Mouse (Mus musculus) megakaryocyte-erythroid progenitor cell, adult 5-6 weeks (primary cell): ENCODE data around the gene Syt14. TPM values are rescaled to one million over a fixed set of nuclear protein-coding genes. Genes with fewer than 3 reads are reported as not detected.
A peak's percentile ranks its signal among the peaks of the same experiment; 100 is the strongest.

ENCODE experiments used
- ATAC-seq: replicated peaks from 2 replicates; pipeline ENCODE4 v1.8.0; 2016; ENCODE audit warnings: mild to moderate bottlenecking, inconsistent platforms; ENCODE audit not compliant: severe bottlenecking, poor library complexity, low FRiP score, low TSS enrichment
- total RNA-seq, 2 experiments: library from RNA; stranded (forward) in 1 of 2; stranded (reverse) in 1 of 2; fragments of 200-1000, 215-1000 nt in 1 of 2; fragments of >200 nt in 1 of 2; fragmentation: Nextera tagmentation in 1 of 2; gene quantifications; 2 replicates each; pipeline ENCODE4 v1.2.3; 2014 to 2017

The Syt14 gene
- total RNA-seq (2014; fragmentation: Nextera tagmentation): not detected in 2 replicates
- total RNA-seq (2017): not detected in 2 replicates

DNA sequence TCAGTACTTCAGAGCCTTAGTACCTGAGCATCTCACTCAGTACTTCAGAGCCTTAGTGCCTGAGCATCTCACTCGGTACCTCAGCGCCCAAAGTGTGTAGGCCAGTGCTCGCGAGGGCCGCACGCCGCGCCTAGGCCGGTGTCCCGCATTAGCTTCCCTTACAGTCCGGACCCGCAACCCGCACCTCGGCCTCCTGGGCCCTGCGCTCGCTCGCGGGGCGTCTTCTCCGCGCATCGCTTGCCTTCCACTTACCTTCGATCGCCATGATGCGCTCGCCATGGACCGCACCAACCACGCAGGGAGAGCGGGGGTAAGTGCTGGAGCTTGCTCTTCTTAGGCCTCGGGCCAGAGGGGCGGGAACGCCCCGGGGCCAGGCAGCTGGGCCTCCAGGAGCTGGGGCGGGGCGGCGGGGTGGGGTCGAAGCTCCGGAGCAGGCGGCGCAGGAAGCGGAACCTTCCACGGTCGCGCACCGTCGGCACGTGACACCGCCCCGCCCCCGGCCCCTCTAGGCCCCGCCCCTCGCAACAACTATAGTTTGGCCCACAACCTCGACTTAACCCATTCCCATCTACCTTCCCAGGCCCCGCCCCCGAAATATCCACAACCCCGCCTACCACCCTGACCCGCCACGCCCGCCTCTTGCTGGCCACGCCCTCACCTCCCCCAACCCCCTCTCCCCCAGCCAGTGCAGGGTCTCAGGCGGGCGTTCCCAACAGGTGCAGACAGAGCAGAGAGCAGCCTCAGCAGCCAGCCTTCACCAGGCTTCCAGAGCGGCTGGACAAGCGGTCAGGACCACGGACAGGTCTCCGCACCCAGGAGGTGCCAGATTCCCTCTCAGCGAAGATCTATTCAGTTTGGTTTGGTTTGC lies at the start of gene Syt14:
Gene Syt14, minus strand, starts transcription at position 405 of the 868 bp plus-strand sequence.
- peak; percentile 97 for ATAC-seq

DNA sequence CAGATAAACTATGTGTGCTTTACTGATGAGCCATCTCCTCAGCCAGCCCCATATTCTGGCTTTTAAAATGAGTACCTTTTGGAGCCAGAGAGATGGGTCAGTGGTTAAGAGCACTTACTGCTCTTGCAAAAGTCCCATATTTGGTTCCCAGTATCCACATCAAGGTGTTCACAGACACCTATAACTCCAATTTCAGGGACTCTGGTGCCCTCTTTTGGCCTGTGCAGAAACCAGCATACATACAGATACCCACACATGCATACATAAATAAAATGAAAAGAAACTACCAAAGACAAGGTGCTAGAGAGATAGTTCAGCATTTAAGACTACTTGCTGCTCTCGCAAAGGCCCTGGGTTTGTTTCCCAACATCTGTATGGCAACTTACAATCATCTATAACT lies 48.4 kb upstream of the Syt14 start:
- no peak for ATAC-seq

DNA sequence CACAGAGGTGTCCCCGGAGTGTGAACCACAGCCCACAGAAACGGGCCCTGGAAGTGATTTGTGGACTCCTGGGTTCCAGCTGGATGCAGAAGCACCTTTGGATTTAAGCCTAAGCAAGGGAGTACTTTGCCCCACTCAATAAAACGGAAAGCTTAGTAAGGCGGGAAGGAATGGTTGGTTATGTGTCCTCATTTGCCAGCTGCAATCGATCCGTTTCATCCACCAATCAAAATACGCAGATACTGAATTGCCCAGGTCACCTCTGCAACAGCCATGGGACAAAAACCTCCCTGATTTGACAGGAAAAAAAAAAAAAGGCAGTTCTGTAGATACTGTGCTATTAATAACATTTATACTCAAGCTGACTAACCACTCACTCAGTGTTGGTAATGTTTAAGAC lies 47.5 kb upstream of the Syt14 start:
- ATAC-seq: no peak

GRCm38 (mm10) chr1:193082311-193082921 lies 46.8 kb upstream of the Syt14 start:
- ATAC-seq: no peak

DNA sequence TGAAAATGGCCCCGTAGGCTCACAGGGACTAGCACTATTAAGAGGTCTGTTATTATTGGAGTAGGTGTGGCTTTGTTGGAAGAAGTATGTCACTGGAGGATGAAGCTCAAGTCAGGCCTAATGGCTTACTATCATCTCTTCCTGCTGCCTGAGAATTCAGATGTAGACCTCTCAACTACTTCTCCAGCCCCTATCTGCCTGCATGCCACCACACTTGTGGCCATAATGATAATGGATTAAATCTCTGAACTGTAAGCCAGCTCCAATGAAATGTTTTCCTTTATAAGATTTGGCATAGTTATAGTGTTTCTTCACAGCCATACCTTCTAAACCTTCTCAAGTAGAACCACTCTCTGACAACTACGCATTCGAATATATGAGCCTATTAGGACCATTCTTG lies 27.0 kb upstream of the Syt14 start:
- ATAC-seq: no peak

DNA sequence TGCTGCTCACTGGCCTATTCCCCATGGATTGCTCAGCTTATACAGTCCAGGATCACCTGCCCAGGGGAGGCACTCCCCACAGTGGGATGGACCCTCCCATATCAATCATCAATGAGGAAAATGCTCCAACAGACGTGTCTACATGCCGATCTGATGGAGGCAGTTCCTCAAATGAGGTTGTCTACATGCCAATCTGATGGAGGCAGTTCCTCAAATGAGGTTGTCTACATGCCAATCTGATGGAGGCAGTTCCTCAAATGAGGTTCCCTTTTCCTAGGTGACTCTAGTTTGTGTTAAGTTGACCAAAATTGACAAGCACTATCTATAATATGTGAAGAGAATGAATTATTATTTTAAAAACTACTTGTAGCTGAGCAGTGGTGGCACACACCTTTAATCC lies 24.6 kb upstream of the Syt14 start:
- no peak for ATAC-seq

- no peak for ATAC-seq
Measured at GRCm38 (mm10) chr1:193059596-193059995, 24.0 kb upstream of the Syt14 start.

DNA sequence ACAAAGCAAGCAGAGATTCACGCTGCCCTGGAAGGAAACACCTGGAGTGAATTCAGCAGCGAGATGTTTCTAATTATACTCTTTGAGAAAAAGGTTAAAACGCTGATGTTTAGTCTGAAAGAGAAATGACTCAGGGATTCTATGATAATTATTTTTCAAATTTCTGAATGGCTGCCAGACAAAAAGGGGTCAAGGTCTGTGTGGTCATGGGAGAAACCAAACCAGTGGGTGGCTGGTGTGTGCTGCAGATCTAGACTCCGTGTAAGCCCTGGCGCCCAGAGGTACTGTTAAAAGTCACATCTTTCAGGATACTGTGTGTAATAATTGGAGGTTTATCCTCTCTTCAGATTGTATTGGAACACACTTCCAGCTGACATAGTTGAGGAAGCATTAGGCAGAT lies 18.8 kb upstream of the Syt14 start:
- ATAC-seq: no peak

GRCm38 (mm10) chr1:193053065-193053464 lies 17.5 kb upstream of the Syt14 start:
- no peak for ATAC-seq

- ATAC-seq: no peak
Measured at GRCm38 (mm10) chr1:193047616-193048015, 12.0 kb upstream of the Syt14 start.

DNA sequence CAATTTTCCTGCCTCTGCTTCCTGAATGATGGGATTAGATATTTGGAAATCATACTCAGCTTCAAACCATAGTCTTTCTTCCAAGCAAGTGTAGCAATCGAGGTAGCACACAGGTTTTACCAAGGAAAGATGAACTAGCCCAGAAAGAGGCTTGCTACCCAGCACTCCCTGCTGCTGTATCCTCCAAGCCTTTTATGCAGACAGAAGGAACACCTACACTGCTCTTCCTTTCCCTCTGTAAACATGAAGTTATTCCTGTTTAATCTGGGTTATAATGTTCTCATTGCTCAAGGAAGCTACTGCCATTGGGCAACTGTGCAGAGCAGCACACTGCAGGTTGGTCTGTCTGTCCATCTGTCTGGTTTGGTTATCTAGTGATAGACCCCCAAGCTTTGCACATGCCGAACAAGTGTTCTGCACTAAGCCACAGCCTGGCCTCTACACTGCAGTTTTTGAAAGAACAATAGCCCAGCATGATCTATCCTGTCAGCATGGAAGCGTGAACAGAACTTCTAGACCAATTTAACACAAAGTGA lies 7.3 kb upstream of the Syt14 start:
- ATAC-seq: no peak

GRCm38 (mm10) chr1:193034951-193035370 lies 614 bp downstream of the Syt14 start:
- no peak for ATAC-seq

- ATAC-seq: no peak
Measured at GRCm38 (mm10) chr1:193024311-193024710, 11.3 kb downstream of the Syt14 start.

- ATAC-seq: peak; percentile 40; the same call in 1 of the 2 replicates
Measured at GRCm38 (mm10) chr1:193012351-193012750, 23.2 kb downstream of the Syt14 start.

GRCm38 (mm10) chr1:193011000-193011769 lies 24.4 kb downstream of the Syt14 start:
- ATAC-seq: peak; percentile 82

- no peak for ATAC-seq
Measured at GRCm38 (mm10) chr1:193004581-193004980, 31.0 kb downstream of the Syt14 start.

- no peak for ATAC-seq
Measured at GRCm38 (mm10) chr1:193003953-193004352, 31.6 kb downstream of the Syt14 start.

DNA sequence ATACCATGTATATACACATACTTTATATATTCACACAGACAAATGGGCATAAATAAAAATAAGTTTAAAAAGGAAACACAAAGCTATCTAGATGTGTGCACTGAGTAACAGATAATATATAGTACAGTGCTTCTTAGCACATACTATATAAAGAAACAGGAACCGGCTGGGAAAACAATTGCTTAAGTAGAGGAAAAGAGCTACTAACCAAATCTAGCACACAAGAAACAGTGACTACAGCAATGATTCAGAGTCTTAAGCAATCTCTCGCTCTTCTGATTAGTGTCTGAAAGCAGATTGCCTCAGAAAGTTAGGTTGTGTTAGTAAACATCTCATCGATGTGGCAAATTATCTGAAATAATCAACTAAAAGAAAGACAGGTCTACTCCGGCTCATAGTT lies 33.3 kb downstream of the Syt14 start:
- no peak for ATAC-seq

DNA sequence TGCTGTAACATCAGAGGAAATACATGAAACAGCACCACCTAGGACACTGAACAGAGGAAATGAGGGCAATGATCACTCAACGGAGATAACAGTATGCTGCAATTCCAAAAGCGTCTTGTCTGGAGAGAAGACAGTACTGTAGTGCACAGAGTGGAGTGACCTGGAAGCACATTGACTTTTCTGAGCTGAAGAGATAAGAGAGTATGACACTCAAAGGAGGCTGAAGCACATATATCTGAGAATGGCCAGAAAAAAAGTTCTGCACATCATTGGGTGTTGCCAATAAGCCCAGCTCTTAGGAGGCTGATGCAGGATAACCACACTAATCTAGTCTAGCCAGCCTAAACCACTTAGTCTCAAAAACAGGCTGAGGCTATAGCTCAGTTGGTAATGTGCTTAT lies 34.0 kb downstream of the Syt14 start:
- peak; percentile 96 for ATAC-seq

- ATAC-seq: 0 out of 2 replicates have a peak, but pooled peaks have one; percentile 53
Measured at GRCm38 (mm10) chr1:193000908-193001307, 34.7 kb downstream of the Syt14 start.
